Mouse (Mus musculus): ENCODE measurements around the gene Gm6309. TPM values are rescaled to one million over a fixed set of nuclear protein-coding genes. Genes with fewer than 3 reads are reported as not detected.
"Not testable (repeated sequence)": the region's sequence is repeated elsewhere in the genome, so short reads cannot be mapped to it uniquely, and the experiment has no call there.

Gene Gm6309
- total and polyA plus RNA-seq, 2 experiments: not detected

GRCm38 (mm10) chr5:146193360-146193759 is 22.8 kb upstream of the Gm6309 start:
- Histone ChIP-seq H3K9ac (ENCODE audit: low read depth, low read length) (no peak overlapping the region), H3K4me1 (ENCODE audit: control insufficient read depth, insufficient read depth, low read length) (peaks cover 5% of the 10 kb centered on the region; the same call in 1 of the 2 replicates), H3K27ac (replicated peaks; ENCODE audit: insufficient read depth, low read depth, low read length) (no peak overlapping the region), H3K79me2 (ENCODE audit: control insufficient read depth, insufficient read depth, low read length) (no peaks in the 10 kb centered on the region), H3K36me3 (ENCODE audit: control insufficient read depth, insufficient read depth, low read length) (no peaks in the 10 kb centered on the region), H3K27me3 (ENCODE audit: control insufficient read depth, insufficient read depth, low read length) (no peaks in the 10 kb centered on the region), H3K4me3 (ENCODE audit: insufficient read depth, low read depth, low read length) (no peak overlapping the region)
- 85% methylated on average over 8 of the region's 8 CpGs for WGBS
- DNase-seq (ENCODE audit: extremely low read depth, low read depth, low spot score): no peak
- no peak for TF ChIP-seq CTCF (IDR thresholded peaks at IDR 0.05; ENCODE audit: low read depth, low read length)
- TF ChIP-seq POLR2A (IDR thresholded peaks at IDR 0.05; ENCODE audit: extremely low read depth, insufficient read depth, low read length): no peak

GRCm38 (mm10) chr5:146190501-146191269 is 20.2 kb upstream of the Gm6309 start:
- no peak for TF ChIP-seq POLR2A (IDR thresholded peaks at IDR 0.05; ENCODE audit: extremely low read depth, insufficient read depth, low read length)
- no peak for TF ChIP-seq CTCF (IDR thresholded peaks at IDR 0.05; ENCODE audit: low read depth, low read length)
- Histone ChIP-seq H3K27ac (replicated peaks; ENCODE audit: insufficient read depth, low read depth, low read length) (no peak overlapping the region), H3K79me2 (ENCODE audit: control insufficient read depth, insufficient read depth, low read length) (no peaks in the 10 kb centered on the region), H3K9ac (ENCODE audit: low read depth, low read length) (no peak overlapping the region), H3K36me3 (ENCODE audit: control insufficient read depth, insufficient read depth, low read length) (no peaks in the 10 kb centered on the region), H3K27me3 (ENCODE audit: control insufficient read depth, insufficient read depth, low read length) (no peaks in the 10 kb centered on the region), H3K4me3 (ENCODE audit: insufficient read depth, low read depth, low read length) (no peak overlapping the region), H3K4me1 (ENCODE audit: control insufficient read depth, insufficient read depth, low read length) (peaks cover 5% of the 10 kb centered on the region; the same call in 1 of the 2 replicates)
- peak; percentile 36 for DNase-seq (ENCODE audit: extremely low read depth, low read depth, low spot score)
- WGBS: 67% methylated on average over 3 of the region's 3 CpGs

GRCm38 (mm10) chr5:146190093-146190492 is 19.6 kb upstream of the Gm6309 start:
- no peak overlapping the region for H3K9ac ChIP-seq (ENCODE audit: low read depth, low read length)
- no peak for TF ChIP-seq POLR2A (IDR thresholded peaks at IDR 0.05; ENCODE audit: extremely low read depth, insufficient read depth, low read length)
- no peak for TF ChIP-seq CTCF (IDR thresholded peaks at IDR 0.05; ENCODE audit: low read depth, low read length)

GRCm38 (mm10) chr5:146188712-146189111 is 18.2 kb upstream of the Gm6309 start:
- no peak for TF ChIP-seq POLR2A (IDR thresholded peaks at IDR 0.05; ENCODE audit: extremely low read depth, insufficient read depth, low read length)
- TF ChIP-seq CTCF (IDR thresholded peaks at IDR 0.05; ENCODE audit: low read depth, low read length): no peak
- no peaks in the 10 kb centered on the region for H3K27me3 ChIP-seq (ENCODE audit: control insufficient read depth, insufficient read depth, low read length)
- no peak overlapping the region for H3K4me3 ChIP-seq (ENCODE audit: insufficient read depth, low read depth, low read length)
- no peaks in the 10 kb centered on the region for H3K36me3 ChIP-seq (ENCODE audit: control insufficient read depth, insufficient read depth, low read length)
- H3K27ac ChIP-seq (replicated peaks; ENCODE audit: insufficient read depth, low read depth, low read length): no peak overlapping the region
- no peak overlapping the region for H3K9ac ChIP-seq (ENCODE audit: low read depth, low read length)
- 71% methylated on average over 7 of the region's 7 CpGs for WGBS
- peak; percentile 25 for DNase-seq (ENCODE audit: extremely low read depth, low read depth, low spot score)
- no peaks in the 10 kb centered on the region for H3K79me2 ChIP-seq (ENCODE audit: control insufficient read depth, insufficient read depth, low read length)
- peaks cover 5% of the 10 kb centered on the region; the same call in 1 of the 2 replicates for H3K4me1 ChIP-seq (ENCODE audit: control insufficient read depth, insufficient read depth, low read length)

More at GRCm38 (mm10) chr5:146190093-146190492, 19.6 kb upstream of the Gm6309 start:
- Histone ChIP-seq H3K4me3 (ENCODE audit: insufficient read depth, low read depth, low read length) (no peak overlapping the region), H3K27me3 (ENCODE audit: control insufficient read depth, insufficient read depth, low read length) (no peaks in the 10 kb centered on the region), H3K27ac (replicated peaks; ENCODE audit: insufficient read depth, low read depth, low read length) (no peak overlapping the region), H3K36me3 (ENCODE audit: control insufficient read depth, insufficient read depth, low read length) (no peaks in the 10 kb centered on the region), H3K79me2 (ENCODE audit: control insufficient read depth, insufficient read depth, low read length) (no peaks in the 10 kb centered on the region), H3K4me1 (ENCODE audit: control insufficient read depth, insufficient read depth, low read length) (peaks cover 5% of the 10 kb centered on the region; the same call in 1 of the 2 replicates)
- WGBS: 34% methylated on average over 4 of the region's 4 CpGs
- peak; percentile 92 for DNase-seq (ENCODE audit: extremely low read depth, low read depth, low spot score)

GRCm38 (mm10) chr5:146188144-146188543 is 17.6 kb upstream of the Gm6309 start:
- H3K4me1 ChIP-seq (ENCODE audit: control insufficient read depth, insufficient read depth, low read length): peaks cover 5% of the 10 kb centered on the region; the same call in 1 of the 2 replicates
- peak; percentile 33; the same call in 1 of the 2 replicates for TF ChIP-seq CTCF (IDR thresholded peaks at IDR 0.05; ENCODE audit: low read depth, low read length)
- no peak for TF ChIP-seq POLR2A (IDR thresholded peaks at IDR 0.05; ENCODE audit: extremely low read depth, insufficient read depth, low read length)
- no peaks in the 10 kb centered on the region for H3K36me3 ChIP-seq (ENCODE audit: control insufficient read depth, insufficient read depth, low read length)
- DNase-seq (ENCODE audit: extremely low read depth, low read depth, low spot score): no peak
- no peaks in the 10 kb centered on the region for H3K27me3 ChIP-seq (ENCODE audit: control insufficient read depth, insufficient read depth, low read length)
- H3K79me2 ChIP-seq (ENCODE audit: control insufficient read depth, insufficient read depth, low read length): no peaks in the 10 kb centered on the region
- no peak overlapping the region for H3K4me3 ChIP-seq (ENCODE audit: insufficient read depth, low read depth, low read length)
- WGBS: 84% methylated on average over 1 of the region's 1 CpGs
- H3K9ac ChIP-seq (ENCODE audit: low read depth, low read length): no peak overlapping the region
- H3K27ac ChIP-seq (replicated peaks; ENCODE audit: insufficient read depth, low read depth, low read length): no peak overlapping the region

GRCm38 (mm10) chr5:146187441-146187840 is 16.9 kb upstream of the Gm6309 start:
- not testable (repeated sequence) for H3K36me3 ChIP-seq (ENCODE audit: control insufficient read depth, insufficient read depth, low read length); H3K4me3 ChIP-seq (ENCODE audit: insufficient read depth, low read depth, low read length); H3K79me2 ChIP-seq (ENCODE audit: control insufficient read depth, insufficient read depth, low read length); H3K4me1 ChIP-seq (ENCODE audit: control insufficient read depth, insufficient read depth, low read length); H3K27me3 ChIP-seq (ENCODE audit: control insufficient read depth, insufficient read depth, low read length); H3K27ac ChIP-seq (replicated peaks; ENCODE audit: insufficient read depth, low read depth, low read length); H3K9ac ChIP-seq (ENCODE audit: low read depth, low read length)
- 7% methylated on average over 5 of the region's 5 CpGs for WGBS
- peak; percentile 75 for TF ChIP-seq CTCF (IDR thresholded peaks at IDR 0.05; ENCODE audit: low read depth, low read length)
- DNase-seq (ENCODE audit: extremely low read depth, low read depth, low spot score): peak; percentile 69

GRCm38 (mm10) chr5:146185204-146185603 is 14.7 kb upstream of the Gm6309 start, which contains the start of gene 1700001J03Rik:
1700001J03Rik (minus strand) TSS chr5:146185304.
- not testable (repeated sequence) for H3K9ac ChIP-seq (ENCODE audit: low read depth, low read length); H3K36me3 ChIP-seq (ENCODE audit: control insufficient read depth, insufficient read depth, low read length); H3K27me3 ChIP-seq (ENCODE audit: control insufficient read depth, insufficient read depth, low read length); H3K27ac ChIP-seq (replicated peaks; ENCODE audit: insufficient read depth, low read depth, low read length); H3K4me1 ChIP-seq (ENCODE audit: control insufficient read depth, insufficient read depth, low read length); H3K4me3 ChIP-seq (ENCODE audit: insufficient read depth, low read depth, low read length); DNase-seq (ENCODE audit: extremely low read depth, low read depth, low spot score); H3K79me2 ChIP-seq (ENCODE audit: control insufficient read depth, insufficient read depth, low read length)
- 80% methylated on average over 4 of the region's 4 CpGs for WGBS
